ENCODE assay signal across 18 mouse cellular contexts in genomic region chr15:102963259-102963658, GRCm38 (mm10). TPM values are rescaled to one million over a fixed set of nuclear protein-coding genes. Genes with fewer than 3 reads are reported as not detected.
DNase-seq lines count a peak whose midpoint lies in the region; ATAC-seq and TF ChIP-seq lines count a peak whose summit lies in the region.
"Had no signal": no experiment of that assay in that cellular context is flagged by ENCODE, and none has a peak within 500 bp of the region (broad histone marks: within the 10 kb centered on the region; RNA-seq: fewer than 3 reads in every experiment).

No protein-coding gene starts in this region.

- no peak for DNase-seq in kidney, adult 2 months
- DNase-seq in kidney, postnatal 14 days = no peak
- no peak for DNase-seq in limb, embryonic 10.5 days (ENCODE audit: low spot score)
- no peak for DNase-seq in cerebellum, adult 8-10 months
- no peak for DNase-seq in MN1 (ENCODE audit: low spot score)
- DNase-seq: adrenal gland, postnatal 10 days; cerebellum, adult 11-12 months; heart, adult 11 months; liver; liver, postnatal 0 days; thymus, postnatal 36 days had no signal

- no peak for ATAC-seq in intestine, embryonic 15.5 days
- ATAC-seq in neural tube, embryonic 13.5 days (ENCODE audit: low read depth) = no peak
- ATAC-seq: liver, postnatal 0 days had no signal

- no peak for TF ChIP-seq POLR2A in kidney, adult 2 months (IDR thresholded peaks at IDR 0.05; ENCODE audit: low read depth, low read length)

- H3K4me3 ChIP-seq in kidney, adult 2 months (ENCODE audit: insufficient read depth, low read depth, low read length) = peak overlapping the region; percentile 12; the same call in 1 of the 2 replicates
- H3K4me3 ChIP-seq in intestine, embryonic 15.5 days (replicated peaks) = no peak overlapping the region
- peak overlapping the region; percentile 58 for H3K4me3 ChIP-seq in limb, embryonic 10.5 days
- H3K4me3 ChIP-seq in neural tube, embryonic 13.5 days = peak overlapping the region; percentile 90
- H3K4me3 ChIP-seq: embryonic facial prominence, embryonic 13.5 days had no signal

- H3K36me3 ChIP-seq in kidney, adult 2 months (ENCODE audit: control insufficient read depth, insufficient read depth, low read length) = no peaks in the 10 kb centered on the region
- H3K36me3 ChIP-seq in intestine, embryonic 15.5 days = no peaks in the 10 kb centered on the region
- H3K36me3 ChIP-seq in limb, embryonic 10.5 days = no peaks in the 10 kb centered on the region
- no peaks in the 10 kb centered on the region for H3K36me3 ChIP-seq in neural tube, embryonic 13.5 days
- H3K36me3 ChIP-seq: embryonic facial prominence, embryonic 13.5 days had no signal

- H3K9me3 ChIP-seq in intestine, embryonic 15.5 days = no peaks in the 10 kb centered on the region
- H3K9me3 ChIP-seq in limb, embryonic 10.5 days (replicated peaks) = no peaks in the 10 kb centered on the region
- no peaks in the 10 kb centered on the region for H3K9me3 ChIP-seq in neural tube, embryonic 13.5 days
- H3K9me3 ChIP-seq: embryonic facial prominence, embryonic 13.5 days had no signal

- 25% methylated on average over 8 of the region's 8 CpGs for WGBS in kidney, adult 2 months
- 3% methylated on average over 8 of the region's 8 CpGs for WGBS in intestine, embryonic 15.5 days
- 2% methylated on average over 8 of the region's 8 CpGs for WGBS in limb, embryonic 10.5 days
- 4% methylated on average over 8 of the region's 8 CpGs for WGBS in neural tube, embryonic 13.5 days

- no peak overlapping the region for H3K9ac ChIP-seq in intestine, embryonic 15.5 days
- peak overlapping the region; percentile 75 for H3K9ac ChIP-seq in neural tube, embryonic 13.5 days
- H3K9ac ChIP-seq: embryonic facial prominence, embryonic 13.5 days; liver, postnatal 0 days had no signal

- peak overlapping the region; percentile 31; the same call in 1 of the 2 replicates for H3K4me2 ChIP-seq in intestine, embryonic 15.5 days (replicated peaks)
- peak overlapping the region; percentile 91 for H3K4me2 ChIP-seq in neural tube, embryonic 13.5 days
- H3K4me2 ChIP-seq: embryonic facial prominence, embryonic 13.5 days had no signal

- H3K27me3 ChIP-seq in kidney, adult 2 months (replicated peaks; ENCODE audit: control insufficient read depth, insufficient read depth, low read length) = no peaks in the 10 kb centered on the region
- H3K27me3 ChIP-seq in intestine, embryonic 15.5 days (replicated peaks) = peaks cover 84% of the 10 kb centered on the region
- peaks cover 100% of the 10 kb centered on the region for H3K27me3 ChIP-seq in limb, embryonic 10.5 days (ENCODE audit: low read depth, poor library complexity, severe bottlenecking)
- peaks cover 94% of the 10 kb centered on the region for H3K27me3 ChIP-seq in neural tube, embryonic 13.5 days

- peak overlapping the region; percentile 93 for H3K27ac ChIP-seq in kidney, adult 2 months (ENCODE audit: insufficient read depth, low read depth, low read length)
- no peak overlapping the region for H3K27ac ChIP-seq in intestine, embryonic 15.5 days
- peak overlapping the region; percentile 93 for H3K27ac ChIP-seq in limb, embryonic 10.5 days
- H3K27ac ChIP-seq in neural tube, embryonic 13.5 days (replicated peaks) = peak overlapping the region; percentile 75
- H3K27ac ChIP-seq: embryonic facial prominence, embryonic 13.5 days had no signal

- no peak for TF ChIP-seq CTCF in kidney, adult 2 months (conservative IDR thresholded peaks at IDR 0.05; ENCODE audit: insufficient read depth, insufficient read length, low read depth, low read length)

- H3K4me1 ChIP-seq in kidney, adult 2 months (ENCODE audit: control insufficient read depth, insufficient read depth, low read length) = no peaks in the 10 kb centered on the region; the same call in 1 of the 2 replicates
- H3K4me1 ChIP-seq in intestine, embryonic 15.5 days (replicated peaks) = 0 out of 2 replicates have a peak, but pooled peaks cover 12% of the 10 kb centered on the region
- H3K4me1 ChIP-seq in limb, embryonic 10.5 days = peaks cover 58% of the 10 kb centered on the region
- H3K4me1 ChIP-seq in neural tube, embryonic 13.5 days (replicated peaks) = peaks cover 31% of the 10 kb centered on the region

RNA-seq across cellular contexts. Expression of gene Hoxc10, which starts 3.3 kb away (rescaled TPM):
- 16.4 and 16.7 TPM in 2 replicates for polyA plus RNA-seq in kidney, adult 2 months (2012; rRNA removed)
- polyA plus RNA-seq in intestine, embryonic 15.5 days (2015; fragmentation: Nextera tagmentation; extraction: Ambion mirVana) = 1.9 and 2.6 TPM in 2 replicates
- 21.4 and 51.4 TPM in 2 replicates for polyA plus RNA-seq in limb, embryonic 10.5 days (2016; fragmentation: Nextera tagmentation; extraction: Ambion mirVana)
- polyA plus RNA-seq in neural tube, embryonic 13.5 days (2015; fragmentation: Nextera tagmentation; extraction: Ambion mirVana) = 58.5 and 92.4 TPM in 2 replicates
- polyA plus RNA-seq: brain, embryonic 14.5 days; frontal cortex, adult 2 months; heart, embryonic 14.5 days; liver, postnatal 0 days; small intestine, adult 2 months had no signal

RNA-seq across cellular contexts. Expression of gene Hoxc5, which starts 4.0 kb away (rescaled TPM):
- polyA plus RNA-seq in kidney, adult 2 months (2012; rRNA removed) = 4.0 and 4.1 TPM in 2 replicates
- polyA plus RNA-seq in intestine, embryonic 15.5 days (2015; fragmentation: Nextera tagmentation; extraction: Ambion mirVana) = 7.7 and 10.1 TPM in 2 replicates
- polyA plus RNA-seq in limb, embryonic 10.5 days (2016; fragmentation: Nextera tagmentation; extraction: Ambion mirVana) = 10.6 and 12.7 TPM in 2 replicates
- 18.8 and 32.2 TPM in 2 replicates for polyA plus RNA-seq in neural tube, embryonic 13.5 days (2015; fragmentation: Nextera tagmentation; extraction: Ambion mirVana)
- polyA plus RNA-seq: frontal cortex, adult 2 months; liver, postnatal 0 days had no signal

RNA-seq across cellular contexts. Expression of gene Hoxc11, which starts 9.0 kb away (rescaled TPM):
- polyA plus RNA-seq in kidney, adult 2 months (2012; rRNA removed) = 0.25 and 0.30 TPM in 2 replicates
- not detected in 2 replicates for polyA plus RNA-seq in intestine, embryonic 15.5 days (2015; fragmentation: Nextera tagmentation; extraction: Ambion mirVana)
- polyA plus RNA-seq in limb, embryonic 10.5 days (2016; fragmentation: Nextera tagmentation; extraction: Ambion mirVana) = 2.4 and 4.7 TPM in 2 replicates
- polyA plus RNA-seq in neural tube, embryonic 13.5 days (2015; fragmentation: Nextera tagmentation; extraction: Ambion mirVana) = 2.6 and 3.8 TPM in 2 replicates
- polyA plus RNA-seq: brain, embryonic 14.5 days; embryonic facial prominence, embryonic 13.5 days; frontal cortex, adult 2 months; heart, embryonic 14.5 days; liver, postnatal 0 days; small intestine, adult 2 months had no signal

RNA-seq across cellular contexts. Expression of gene Hoxc9, which starts 13.0 kb away (rescaled TPM):
- polyA plus RNA-seq in kidney, adult 2 months (2012; rRNA removed) = 5.5 and 7.3 TPM in 2 replicates
- polyA plus RNA-seq in intestine, embryonic 15.5 days (2015; fragmentation: Nextera tagmentation; extraction: Ambion mirVana) = 1.3 and 1.4 TPM in 2 replicates
- 4.4 and 6.9 TPM in 2 replicates for polyA plus RNA-seq in limb, embryonic 10.5 days (2016; fragmentation: Nextera tagmentation; extraction: Ambion mirVana)
- 40.9 and 43.4 TPM in 2 replicates for polyA plus RNA-seq in neural tube, embryonic 13.5 days (2015; fragmentation: Nextera tagmentation; extraction: Ambion mirVana)
- polyA plus RNA-seq: brain, embryonic 14.5 days; embryonic facial prominence, embryonic 13.5 days; frontal cortex, adult 2 months; heart, embryonic 14.5 days; liver, postnatal 0 days had no signal

RNA-seq across cellular contexts. Expression of gene Hoxc12, which starts 26.7 kb away (rescaled TPM):
- polyA plus RNA-seq in kidney, adult 2 months (2012; rRNA removed) = not detected in 2 replicates
- not detected in 2 replicates for polyA plus RNA-seq in intestine, embryonic 15.5 days (2015; fragmentation: Nextera tagmentation; extraction: Ambion mirVana)
- 0.36 TPM in 1 of 2 replicates, not detected in the other for polyA plus RNA-seq in limb, embryonic 10.5 days (2016; fragmentation: Nextera tagmentation; extraction: Ambion mirVana)
- 7.8 and 12.0 TPM in 2 replicates for polyA plus RNA-seq in neural tube, embryonic 13.5 days (2015; fragmentation: Nextera tagmentation; extraction: Ambion mirVana)
- polyA plus RNA-seq: brain, embryonic 14.5 days; embryonic facial prominence, embryonic 13.5 days; frontal cortex, adult 2 months; heart, embryonic 14.5 days; liver, postnatal 0 days; small intestine, adult 2 months had no signal
